Mouse (Mus musculus) brain, embryonic 14.5 days (tissue): Measurements from ENCODE around the gene Focad. TPM values are rescaled to one million over a fixed set of nuclear protein-coding genes. Genes with fewer than 3 reads are reported as not detected.
A peak's percentile ranks its signal among the peaks of the same experiment; 100 is the strongest.
"Not testable (repeated sequence)": the region's sequence is repeated elsewhere in the genome, so short reads cannot be mapped to it uniquely, and the experiment has no call there.

ENCODE experiments used
- DNase-seq: peaks from one replicate; pipeline ENCODE4 v3.0.0-alpha.2; 2011; ENCODE audit warnings: low read depth
- CTCF ChIP-seq: fragments of 200-500 bp; IDR thresholded peaks from 2 replicates; pipeline ENCODE4 v1.5.1; 2012; ENCODE audit warnings: inconsistent platforms, mild to moderate bottlenecking, moderate library complexity, borderline replicate concordance; ENCODE audit not compliant: insufficient read depth, insufficient read length; ENCODE audit errors: extremely low read depth
- POLR2A ChIP-seq: fragments of 200-500 bp; IDR thresholded peaks from 2 replicates; pipeline ENCODE4 v1.6.1; 2012; ENCODE audit warnings: mild to moderate bottlenecking, inconsistent platforms, borderline replicate concordance; ENCODE audit not compliant: poor library complexity, insufficient read depth, insufficient read length, severe bottlenecking; ENCODE audit errors: extremely low read depth
- polyA plus RNA-seq: library from polyadenylated mRNA; depleted of rRNA; stranded (reverse); fragments of >200 nt; gene quantifications from 2 replicates; pipeline ENCODE4 v1.2.3, GENCODE M21; 2012

Focad gene
- polyA plus RNA-seq, 1 experiment: 20.3 TPM

GRCm38 (mm10) chr4:88338130-88338529 lies 243.7 kb downstream of the Focad start:
- TF ChIP-seq POLR2A (no peak), CTCF (no peak)
- DNase-seq: peak; percentile 83

GRCm38 (mm10) chr4:88344468-88344867 lies 250.0 kb downstream of the Focad start:
- peak; percentile 90 for DNase-seq
- TF ChIP-seq CTCF (no peak), POLR2A (no peak)

GRCm38 (mm10) chr4:88345065-88345464 lies 250.6 kb downstream of the Focad start:
- TF ChIP-seq CTCF (no peak), POLR2A (no peak)
- DNase-seq: peak; percentile 23

GRCm38 (mm10) chr4:88345938-88346337 lies 251.5 kb downstream of the Focad start:
- TF ChIP-seq POLR2A (no peak), CTCF (no peak)
- peak; percentile 53 for DNase-seq

GRCm38 (mm10) chr4:88350910-88351309 lies 256.5 kb downstream of the Focad start:
- DNase-seq: peak; percentile 96
- TF ChIP-seq CTCF (peak; percentile 93), POLR2A (no peak)

GRCm38 (mm10) chr4:88356652-88357051 lies 262.2 kb downstream of the Focad start:
- TF ChIP-seq CTCF (peak; percentile 31; the same call in 1 of the 2 replicates), POLR2A (no peak)
- DNase-seq: peak; percentile 44

GRCm38 (mm10) chr4:88357431-88357830 lies 263.0 kb downstream of the Focad start:
- TF ChIP-seq CTCF: no peak
- no peak for TF ChIP-seq POLR2A
- DNase-seq: no peak

GRCm38 (mm10) chr4:88369951-88370350 lies 275.5 kb downstream of the Focad start:
- no peak for TF ChIP-seq POLR2A
- TF ChIP-seq CTCF: no peak
- no peak for DNase-seq

- no peak for DNase-seq
- TF ChIP-seq CTCF (no peak), POLR2A (no peak)
These were observed 276.4 kb downstream of the Focad start for GRCm38 (mm10) chr4:88370819-88371218.

GRCm38 (mm10) chr4:88372293-88373224 lies 278.1 kb downstream of the Focad start:
- DNase-seq: peak; percentile 62
- no peak for TF ChIP-seq CTCF
- TF ChIP-seq POLR2A: no peak

- TF ChIP-seq POLR2A: no peak
- no peak for TF ChIP-seq CTCF
- no peak for DNase-seq
These were observed 295.6 kb downstream of the Focad start for GRCm38 (mm10) chr4:88390036-88390435.

GRCm38 (mm10) chr4:88390596-88390995 lies 296.2 kb downstream of the Focad start:
- not testable (repeated sequence) for DNase-seq
